Mouse (Mus musculus) ES-Bruce4 (cell line): Measurements from ENCODE around the gene Fancg.

Experiments
- CTCF ChIP-seq: IDR thresholded peaks from one replicate; pipeline ENCODE4 v1.8.1; 2011; ENCODE audit warnings: low read depth, low read length
- EP300 ChIP-seq: IDR thresholded peaks from 2 replicates; pipeline ENCODE4 v1.6.1; 2011; ENCODE audit warnings: low read depth, low read length; ENCODE audit not compliant: insufficient read depth
- POLR2A ChIP-seq: IDR thresholded peaks from one replicate; pipeline ENCODE4 v1.8.1; 2011; ENCODE audit warnings: low read length; ENCODE audit not compliant: insufficient read depth

DNA sequence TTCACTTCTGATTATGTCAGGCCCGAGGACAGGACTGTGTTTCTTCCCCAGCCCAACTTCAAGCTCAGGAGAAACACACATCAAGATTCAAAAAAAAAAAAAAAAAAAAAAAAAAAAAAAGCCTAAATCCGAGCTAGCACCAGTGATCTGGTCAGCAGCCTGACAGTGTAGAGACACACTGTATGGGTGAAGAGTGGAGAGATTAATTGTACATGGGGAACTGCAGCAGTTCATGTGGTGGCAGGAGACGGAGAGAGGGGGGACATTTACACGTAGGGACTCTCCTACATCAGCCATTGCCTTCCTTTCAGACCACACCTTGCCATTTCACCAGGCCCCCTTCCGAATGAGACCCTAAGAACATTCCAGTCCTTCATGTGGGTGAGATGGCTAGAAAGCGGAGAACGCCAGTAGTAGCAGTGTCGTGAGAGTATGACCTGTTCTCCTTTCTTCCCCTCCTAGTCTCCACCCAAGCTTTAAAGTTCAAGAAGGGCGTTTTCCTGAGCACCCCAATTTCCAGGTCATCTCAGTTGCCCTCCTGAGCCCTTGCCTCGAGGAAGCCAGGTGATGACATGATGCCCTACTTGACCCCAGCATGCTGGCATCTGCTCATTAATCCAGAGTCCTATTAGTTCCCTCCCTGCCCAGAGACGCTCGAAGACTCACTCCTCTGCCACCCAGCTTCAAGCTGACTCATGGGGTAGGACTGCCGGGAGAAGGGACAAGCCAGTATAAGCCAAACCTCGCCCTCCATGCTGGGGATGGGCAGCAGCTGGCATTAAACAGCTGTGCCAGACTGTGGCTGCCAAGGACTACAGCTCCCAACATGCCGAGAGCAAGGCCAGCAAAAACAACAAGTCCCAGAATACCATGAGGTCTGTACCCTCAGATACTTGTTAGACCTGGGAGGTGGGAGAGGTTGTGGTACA is 28.5 kb upstream of the Fancg start:
- TF ChIP-seq CTCF (no peak), EP300 (no peak), POLR2A (no peak)
